Mouse (Mus musculus) G1E-ER4 (cell line): ENCODE results near the gene Efhd1. TPM values are rescaled to one million over a fixed set of nuclear protein-coding genes. Genes with fewer than 3 reads are reported as not detected.

ENCODE experiments used
- GATA1 ChIP-seq: IDR thresholded peaks from one replicate; pipeline ENCODE4 v1.8.0; 2012; ENCODE audit warnings: low read length, inconsistent platforms
- polyA plus RNA-seq: library from polyadenylated mRNA; stranded (reverse); fragments of >175 nt; gene quantifications from 2 replicates; pipeline ENCODE4 v1.2.3, GENCODE M21; 2012

Gene Efhd1
- polyA plus RNA-seq: 0.04 TPM in 1 of 2 replicates, not detected in the other

- TF ChIP-seq GATA1: no peak
Measured at GRCm38 (mm10) chr1:87264134-87265006, at the start of gene Efhd1. TSS of gene Efhd1 (plus strand) at chr1:87264363.

DNA sequence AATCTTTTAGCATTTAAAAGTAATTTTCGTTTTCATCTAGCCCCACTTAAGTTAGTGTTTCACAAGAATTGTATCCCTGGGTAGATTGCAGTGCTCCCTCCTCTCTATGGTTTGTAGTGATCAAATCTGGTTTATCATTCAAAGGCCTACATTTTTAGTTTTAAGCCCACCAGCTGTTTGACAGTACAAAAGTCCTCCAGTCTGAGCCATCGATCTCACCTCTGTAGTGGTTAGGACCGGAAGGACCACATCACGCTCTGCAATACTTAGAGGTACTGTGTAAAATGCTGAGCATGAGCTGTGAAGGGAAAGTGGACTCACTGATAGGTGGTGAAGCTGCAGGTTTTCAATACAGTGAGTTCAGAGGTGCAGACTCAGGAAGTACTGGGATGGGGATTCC lies 49.4 kb upstream of the Efhd1 start:
- no peak for TF ChIP-seq GATA1

- TF ChIP-seq GATA1: no peak
Measured at GRCm38 (mm10) chr1:87217938-87218337, 46.2 kb upstream of the Efhd1 start.

DNA sequence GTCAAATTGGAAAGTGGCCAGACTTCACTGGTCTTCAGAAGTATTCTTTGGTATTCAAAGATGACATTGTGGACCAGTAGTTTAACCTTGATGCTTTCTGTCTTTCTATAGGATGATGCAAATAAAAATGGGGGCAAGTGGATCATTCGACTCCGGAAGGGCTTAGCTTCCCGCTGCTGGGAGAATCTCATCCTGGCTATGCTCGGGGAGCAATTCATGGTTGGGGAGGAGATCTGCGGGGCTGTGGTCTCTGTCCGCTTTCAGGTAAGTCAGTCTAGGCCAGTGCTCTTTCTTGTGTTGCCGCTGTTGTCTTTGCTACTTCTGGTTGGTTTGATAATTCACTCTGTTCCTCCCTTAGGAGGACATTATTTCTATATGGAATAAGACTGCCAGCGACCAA lies 38.4 kb upstream of the Efhd1 start:
- no peak for TF ChIP-seq GATA1

DNA sequence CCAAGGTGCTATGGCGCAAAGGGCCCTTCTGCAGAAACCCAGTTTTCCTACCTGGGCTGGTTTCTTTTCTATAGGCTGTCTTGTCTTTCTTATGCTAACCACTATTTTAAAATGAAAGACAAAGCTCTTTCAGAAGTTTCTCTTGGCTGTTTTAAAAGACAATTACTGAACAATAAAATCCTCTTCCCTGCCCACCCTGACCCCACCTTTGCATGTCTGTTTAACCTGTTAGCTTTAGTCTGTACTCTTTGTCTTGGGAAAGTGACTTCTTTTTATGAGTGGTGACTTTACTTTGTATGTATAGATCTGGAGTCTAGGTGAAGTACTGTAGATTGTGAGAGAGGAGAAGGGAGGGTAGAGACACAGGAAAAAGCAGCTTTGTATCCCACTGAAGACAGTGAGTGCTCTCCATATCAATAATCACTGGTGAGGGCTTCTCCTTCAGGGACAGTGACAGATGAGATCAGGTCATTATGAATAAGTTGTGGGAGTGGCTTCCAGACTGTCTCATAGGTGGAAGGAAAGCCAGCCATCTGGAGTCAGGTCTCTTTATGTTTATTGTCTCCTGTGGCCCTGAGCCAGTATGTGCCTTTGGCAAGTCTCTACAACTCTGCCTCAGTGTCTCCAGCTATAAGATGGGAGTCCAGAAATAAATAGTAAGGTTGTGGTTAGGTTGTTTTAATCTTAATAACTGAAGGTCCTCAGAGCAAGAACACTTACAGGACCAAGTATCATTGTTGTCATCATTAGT lies 37.6 kb upstream of the Efhd1 start:
- TF ChIP-seq GATA1: no peak

- no peak for TF ChIP-seq GATA1
Measured at GRCm38 (mm10) chr1:87227160-87227550, 37.0 kb upstream of the Efhd1 start.

DNA sequence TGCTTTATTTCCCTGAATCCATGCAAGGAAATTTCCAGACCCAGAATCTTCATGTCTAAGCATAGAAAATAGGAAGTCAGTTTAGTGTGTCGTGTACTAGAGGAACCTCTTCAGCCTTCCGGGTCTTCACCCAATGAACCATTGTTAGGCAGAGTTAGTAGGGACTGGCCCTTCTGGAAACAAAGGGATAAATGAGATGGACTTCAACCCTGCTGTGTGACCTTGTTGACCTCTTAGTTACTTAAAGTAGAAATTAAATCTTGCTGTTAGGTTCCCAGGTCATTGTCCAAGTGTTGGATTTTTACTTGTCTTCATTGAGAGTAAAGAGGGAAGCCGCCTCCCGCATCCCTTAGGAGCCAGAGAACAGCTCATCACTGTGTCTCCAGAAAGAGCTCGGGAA lies 33.6 kb upstream of the Efhd1 start:
- TF ChIP-seq GATA1: no peak

DNA sequence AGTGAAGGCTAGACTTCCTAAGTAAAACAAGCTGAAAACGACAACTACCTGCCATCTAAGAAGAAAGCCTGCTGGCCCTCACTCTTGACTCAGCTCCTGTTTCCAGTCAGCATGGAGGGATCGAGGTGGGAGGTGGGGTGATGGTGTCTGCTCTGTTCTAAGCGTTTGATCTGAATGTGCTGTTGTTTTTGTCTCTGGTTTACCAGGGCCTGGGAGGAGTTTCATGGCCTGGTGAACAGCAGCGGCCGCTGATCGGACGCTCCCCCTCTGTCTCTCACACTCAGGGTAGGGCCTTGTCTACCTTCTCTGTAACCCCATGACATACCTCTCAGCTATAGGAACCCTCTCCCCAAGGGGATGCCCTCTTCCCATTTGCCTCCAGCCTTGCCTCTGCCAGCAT lies 32.0 kb upstream of the Efhd1 start:
- no peak for TF ChIP-seq GATA1

DNA sequence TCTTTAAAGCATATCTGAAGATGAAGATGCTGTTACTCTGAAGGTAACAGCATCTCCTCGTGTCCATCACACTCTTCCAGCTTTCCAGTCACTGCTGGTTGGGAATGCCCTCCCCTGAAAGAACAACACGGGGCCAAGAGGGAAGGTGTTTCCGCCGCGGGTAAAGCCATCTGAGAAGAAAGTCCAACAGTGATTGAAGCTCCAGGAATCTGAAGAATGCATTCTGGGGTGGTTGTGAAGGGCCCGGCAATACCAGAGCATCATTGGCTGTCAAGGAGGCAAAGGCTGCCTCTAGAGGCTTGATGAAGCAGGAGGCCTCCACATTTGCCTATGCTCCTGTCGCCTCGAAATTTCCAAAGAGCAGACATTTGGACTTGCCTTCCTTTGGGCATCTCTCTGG lies 25.1 kb upstream of the Efhd1 start:
- TF ChIP-seq GATA1: no peak

- no peak for TF ChIP-seq GATA1
Measured at GRCm38 (mm10) chr1:87243021-87243420, 21.1 kb upstream of the Efhd1 start.

DNA sequence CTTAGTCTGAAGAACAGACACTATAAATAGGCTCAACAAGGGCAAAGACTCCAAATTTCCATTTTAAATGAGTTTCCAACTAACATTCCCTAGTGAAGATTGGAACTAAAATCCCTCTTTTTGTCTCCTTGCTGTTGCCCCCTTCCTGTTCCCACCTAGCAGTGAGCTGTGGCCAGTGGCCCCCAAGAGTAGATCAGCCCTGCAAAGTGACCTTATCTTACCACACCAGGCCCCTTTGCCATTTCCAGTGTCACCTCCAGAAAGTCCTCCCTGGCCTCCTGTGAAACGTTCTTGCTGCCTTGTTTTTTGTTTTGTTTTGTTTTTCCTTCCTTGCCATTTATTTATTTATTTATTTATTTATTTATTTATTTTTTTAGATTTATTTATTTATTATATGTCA lies 18.7 kb upstream of the Efhd1 start:
- no peak for TF ChIP-seq GATA1

DNA sequence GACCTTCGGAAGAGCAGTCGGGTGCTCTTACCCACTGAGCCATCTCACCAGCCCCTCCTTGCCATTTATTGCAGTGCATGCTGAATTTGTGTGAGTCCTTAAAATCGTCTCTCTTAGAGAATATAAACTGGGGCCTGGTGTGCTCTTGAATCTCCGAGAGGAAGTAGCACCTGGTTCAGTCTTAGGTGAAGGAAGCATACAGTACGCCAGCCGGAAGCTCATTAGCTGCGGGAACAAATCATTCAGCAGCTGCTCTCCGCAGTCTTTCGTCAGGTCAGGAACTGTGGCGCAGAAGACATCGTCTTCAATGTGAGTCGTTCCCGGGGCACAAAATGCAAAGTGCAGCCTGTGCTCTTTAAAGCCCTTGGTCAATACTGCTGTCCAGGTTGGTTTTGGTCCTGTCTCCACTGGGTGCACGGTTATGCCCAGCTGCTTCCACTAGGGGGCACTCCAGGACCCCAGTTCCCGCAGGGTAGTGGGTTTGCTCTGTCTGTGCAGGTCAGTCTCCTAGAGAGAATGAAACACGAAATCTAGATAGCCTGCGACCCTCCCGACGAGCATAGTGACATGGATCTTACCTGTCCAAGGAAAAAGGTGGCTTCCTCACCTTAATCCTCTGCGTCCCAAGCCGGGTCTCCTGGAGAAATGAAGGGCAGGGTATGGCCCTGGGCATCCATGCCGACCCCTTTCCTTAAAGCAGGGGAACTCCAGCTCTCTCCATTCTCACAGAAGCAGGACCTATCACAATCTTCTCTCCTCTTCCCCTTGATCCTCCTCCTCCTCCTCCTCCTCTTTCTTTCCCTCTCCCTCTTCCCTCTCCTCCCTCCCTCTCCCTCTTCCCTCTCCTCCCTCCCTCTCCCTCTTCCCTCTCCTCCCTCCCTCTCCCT lies 18.0 kb upstream of the Efhd1 start:
- TF ChIP-seq GATA1: no peak

- TF ChIP-seq GATA1: peak; percentile 26
Measured at GRCm38 (mm10) chr1:87252040-87252609, 12.0 kb upstream of the Efhd1 start.

- no peak for TF ChIP-seq GATA1
Measured at GRCm38 (mm10) chr1:87255173-87255572, 9.0 kb upstream of the Efhd1 start.

DNA sequence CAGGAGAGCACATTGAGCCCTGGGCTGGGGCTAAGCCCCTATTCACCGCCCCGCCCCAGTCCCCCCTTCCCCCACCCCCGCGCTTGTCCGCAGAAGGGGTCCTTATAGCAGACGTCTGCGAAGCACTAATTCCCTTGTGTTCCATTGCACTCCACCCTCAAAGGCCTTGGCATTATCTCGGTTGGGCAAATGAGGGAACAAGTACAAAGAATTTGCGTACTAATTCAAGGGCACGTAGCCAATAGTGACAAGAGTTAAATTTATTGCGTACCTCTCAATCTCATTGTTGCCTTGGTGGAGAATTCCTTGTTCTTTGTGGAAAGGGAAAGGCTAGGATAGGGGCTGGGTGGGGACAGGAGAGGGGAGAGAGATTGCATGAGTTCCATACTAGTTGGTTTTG lies 6.5 kb upstream of the Efhd1 start:
- TF ChIP-seq GATA1: no peak
